Mouse (Mus musculus): ENCODE measurements around the gene Pabpn1. TPM values are rescaled to one million over a fixed set of nuclear protein-coding genes. Genes with fewer than 3 reads are reported as not detected.
A peak's percentile ranks its signal among the peaks of the same experiment; 100 is the strongest.

Pabpn1 gene
- polyA plus RNA-seq, 1 experiment from 2014 or later = 139 TPM

DNA sequence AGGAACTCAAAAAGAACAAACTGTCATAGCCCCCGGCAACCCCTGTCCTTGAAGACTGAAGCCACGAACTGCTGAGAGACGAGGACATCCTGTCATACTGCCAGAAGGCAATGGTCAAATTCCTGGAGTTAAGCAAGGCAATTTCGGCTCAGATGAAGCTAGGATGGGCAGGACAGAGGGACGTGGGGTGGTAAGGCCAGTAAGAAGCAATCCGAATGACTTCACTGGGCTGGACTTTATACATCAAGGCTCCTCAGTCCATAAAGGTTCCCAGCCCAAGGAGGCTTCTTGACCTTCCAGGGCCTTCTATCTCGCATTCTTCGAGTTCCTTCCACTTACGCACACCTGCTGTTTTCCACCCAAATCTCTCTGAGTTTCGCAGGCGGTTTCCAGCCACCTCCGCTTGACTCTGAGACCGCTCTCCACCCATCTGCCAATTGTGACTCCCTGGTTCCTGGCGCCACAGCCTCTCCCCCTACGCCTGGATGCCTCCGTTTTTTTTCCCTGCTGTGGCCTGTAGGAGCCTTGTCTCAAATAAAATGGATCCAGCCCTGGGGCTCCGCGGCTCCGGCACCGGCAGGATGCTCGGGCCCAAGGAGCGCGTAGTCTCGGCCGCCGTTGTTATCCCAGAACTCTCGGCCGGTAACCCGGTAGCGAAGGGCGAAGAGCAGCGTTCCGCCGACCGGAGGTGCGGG is 16.3 kb upstream of the Pabpn1 start:
- peaks cover 22% of the 10 kb centered on the region for H3K27me3 ChIP-seq (ENCODE audit: insufficient read depth, low read length)
- H3K9ac ChIP-seq = peak overlapping the region; percentile 72
- peak; percentile 43; the same call in 1 of the 2 replicates for ATAC-seq (ENCODE audit: insufficient read depth)
- TF ChIP-seq CTCF (IDR thresholded peaks at IDR 0.05; ENCODE audit: low read depth) = no peak
- H3K9me3 ChIP-seq (ENCODE audit: low read depth, low read length) = no peaks in the 10 kb centered on the region
- H3K27ac ChIP-seq (ENCODE audit: low read depth) = peak overlapping the region; percentile 55; the same call in 1 of the 2 replicates
- under 1% methylated on average over 36 of the region's 36 CpGs for WGBS
- H3K4me2 ChIP-seq = peak overlapping the region; percentile 99
- H3K4me1 ChIP-seq (ENCODE audit: insufficient read depth) = peaks cover 6% of the 10 kb centered on the region; the same call in 1 of the 2 replicates
- DNase-seq = peak; percentile 52
- no peaks in the 10 kb centered on the region for H3K36me3 ChIP-seq (ENCODE audit: insufficient read depth)
- H3K4me3 ChIP-seq (ENCODE audit: low read depth, low read length) = peak overlapping the region; percentile 71

- TF ChIP-seq CTCF (IDR thresholded peaks at IDR 0.05; ENCODE audit: low read depth) = no peak
- 1% methylated on average over 63 of the region's 72 CpGs for WGBS
- peaks cover 6% of the 10 kb centered on the region; the same call in 1 of the 2 replicates for H3K4me1 ChIP-seq (ENCODE audit: insufficient read depth)
Measured at GRCm38 (mm10) chr14:54876539-54877047, 15.7 kb upstream of the Pabpn1 start.

GRCm38 (mm10) chr14:54877048-54877715 is 15.1 kb upstream of the Pabpn1 start, which contains the start of gene Ppp1r3e:
Gene Ppp1r3e, minus strand, starts transcription at chr14:54877550.
- peak; percentile 70 for DNase-seq

More at GRCm38 (mm10) chr14:54876539-54877047, 15.7 kb upstream of the Pabpn1 start:
- peak overlapping the region; percentile 72 for H3K9ac ChIP-seq
- ATAC-seq (ENCODE audit: insufficient read depth) = peak; percentile 90
- H3K9me3 ChIP-seq (ENCODE audit: low read depth, low read length) = no peaks in the 10 kb centered on the region
- peak overlapping the region; percentile 99 for H3K4me2 ChIP-seq
- H3K36me3 ChIP-seq (ENCODE audit: insufficient read depth) = no peaks in the 10 kb centered on the region
- peak overlapping the region; percentile 55 for H3K27ac ChIP-seq (ENCODE audit: low read depth)
- peaks cover 22% of the 10 kb centered on the region for H3K27me3 ChIP-seq (ENCODE audit: insufficient read depth, low read length)
- peak; percentile 93 for DNase-seq
- peak overlapping the region; percentile 71 for H3K4me3 ChIP-seq (ENCODE audit: low read depth, low read length)

DNA sequence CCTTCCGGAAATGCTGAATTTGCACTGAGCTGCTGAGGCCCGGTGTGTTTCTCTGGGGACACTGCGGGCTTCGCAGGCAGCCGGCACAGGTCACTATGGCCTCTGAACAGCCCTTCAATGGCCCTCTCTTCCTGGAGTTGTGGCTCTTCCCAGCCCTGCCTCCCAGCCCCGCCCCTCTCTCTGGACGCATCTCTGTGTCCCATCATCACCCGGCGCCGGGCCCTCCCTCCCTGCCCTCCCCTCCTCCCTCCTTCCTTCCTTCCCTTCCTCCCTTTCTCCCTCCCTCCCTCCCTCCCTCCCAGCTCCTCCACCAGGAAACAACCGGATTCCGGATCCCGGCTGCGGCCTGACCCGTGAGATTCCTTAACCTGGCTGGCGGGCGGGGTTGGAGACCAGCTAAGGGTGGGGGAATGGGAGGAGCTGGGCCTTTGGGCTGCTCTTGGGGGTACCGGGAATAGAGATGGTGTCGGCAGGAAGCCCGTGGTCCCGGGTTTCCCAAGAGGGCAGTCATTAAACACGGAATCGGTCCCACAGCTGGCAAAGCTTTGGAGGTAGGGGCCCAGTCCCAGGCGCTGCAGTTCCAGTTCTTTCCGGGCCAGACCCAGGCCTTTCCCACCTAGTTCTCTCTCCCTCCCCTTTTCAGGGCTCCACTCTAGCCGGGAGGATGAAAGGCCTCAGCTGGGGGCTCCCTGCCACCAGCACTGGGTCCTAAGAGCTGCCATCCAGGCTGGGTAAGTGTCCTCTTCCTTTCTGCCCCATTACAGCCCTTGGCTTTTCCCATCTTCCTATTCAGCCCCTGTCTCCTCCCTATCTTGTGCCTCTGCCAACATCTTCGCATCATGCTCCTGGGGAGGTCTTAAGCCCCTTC is 8.9 kb upstream of the Pabpn1 start, which contains the start of the genes Bcl2l2 and Gm20521:
Gene Bcl2l2 (plus strand): TSS at position 224 of the 868 bp plus-strand sequence.
Gene Gm20521 (plus strand): TSS at position 288 of the 868 bp plus-strand sequence.
- H3K27me3 ChIP-seq (ENCODE audit: insufficient read depth, low read length) = peaks cover 3% of the 10 kb centered on the region; the same call in 1 of the 2 replicates
- H3K4me1 ChIP-seq (ENCODE audit: insufficient read depth) = peaks cover 13% of the 10 kb centered on the region; the same call in 1 of the 2 replicates
- H3K27ac ChIP-seq (ENCODE audit: low read depth) = peak within 1 kb of the TSS; percentile 97
- H3K36me3 ChIP-seq (ENCODE audit: insufficient read depth) = peaks cover 9% of the 10 kb centered on the region; the same call in 1 of the 2 replicates
- DNase-seq (peak; percentile 82), ATAC-seq (ENCODE audit: insufficient read depth) (peak; percentile 92)
- WGBS = 1% methylated on average over 25 of the region's 27 CpGs
- peak within 1 kb of the TSS; percentile 82 for H3K4me2 ChIP-seq
- no peaks in the 10 kb centered on the region for H3K9me3 ChIP-seq (ENCODE audit: low read depth, low read length)
- H3K9ac ChIP-seq = peak within 1 kb of the TSS; percentile 81
- H3K4me3 ChIP-seq (ENCODE audit: low read depth, low read length) = peak within 1 kb of the TSS; percentile 67
- TF ChIP-seq CTCF (IDR thresholded peaks at IDR 0.05; ENCODE audit: low read depth) = no peak

More at GRCm38 (mm10) chr14:54877048-54877715, 15.1 kb upstream of the Pabpn1 start, which contains the start of gene Ppp1r3e:
- peaks cover 6% of the 10 kb centered on the region; the same call in 1 of the 2 replicates for H3K4me1 ChIP-seq (ENCODE audit: insufficient read depth)
- H3K4me2 ChIP-seq = peak within 1 kb of the TSS; percentile 99
- H3K9me3 ChIP-seq (ENCODE audit: low read depth, low read length) = no peaks in the 10 kb centered on the region
- no peak for TF ChIP-seq CTCF (IDR thresholded peaks at IDR 0.05; ENCODE audit: low read depth)
- ATAC-seq (ENCODE audit: insufficient read depth) = peak; percentile 80
- peak within 1 kb of the TSS; percentile 55 for H3K27ac ChIP-seq (ENCODE audit: low read depth)
- under 1% methylated on average over 52 of the region's 61 CpGs for WGBS
- no peaks in the 10 kb centered on the region for H3K36me3 ChIP-seq (ENCODE audit: insufficient read depth)
- H3K27me3 ChIP-seq (ENCODE audit: insufficient read depth, low read length) = peaks cover 22% of the 10 kb centered on the region
- peak within 1 kb of the TSS; percentile 72 for H3K9ac ChIP-seq
- H3K4me3 ChIP-seq (ENCODE audit: low read depth, low read length) = peak within 1 kb of the TSS; percentile 71

DNA sequence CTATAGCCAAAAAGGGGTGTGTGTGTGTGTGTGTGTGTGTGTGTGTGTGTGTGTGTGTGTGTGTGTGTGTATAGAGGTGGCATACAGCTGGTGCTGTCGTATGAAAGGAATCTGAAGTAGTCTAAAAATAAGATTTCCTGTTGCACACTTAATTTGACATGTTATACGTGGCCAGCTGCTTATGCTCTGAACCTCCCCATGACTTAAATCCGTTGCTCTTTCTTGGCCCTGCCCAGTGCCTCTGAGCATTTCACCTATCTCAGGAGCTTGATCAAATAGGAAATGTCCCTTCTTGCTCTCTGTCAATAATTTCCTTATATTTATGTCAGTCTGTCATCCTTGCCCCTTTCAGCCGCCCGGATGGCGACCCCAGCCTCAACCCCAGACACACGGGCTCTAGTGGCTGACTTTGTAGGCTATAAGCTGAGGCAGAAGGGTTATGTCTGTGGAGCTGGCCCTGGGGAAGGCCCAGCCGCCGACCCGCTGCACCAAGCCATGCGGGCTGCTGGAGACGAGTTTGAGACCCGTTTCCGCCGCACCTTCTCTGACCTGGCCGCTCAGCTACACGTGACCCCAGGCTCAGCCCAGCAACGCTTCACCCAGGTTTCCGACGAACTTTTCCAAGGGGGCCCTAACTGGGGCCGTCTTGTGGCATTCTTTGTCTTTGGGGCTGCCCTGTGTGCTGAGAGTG is 8.1 kb upstream of the Pabpn1 start:
- WGBS = 12% methylated on average over 21 of the region's 21 CpGs
- Histone ChIP-seq H3K4me1 (ENCODE audit: insufficient read depth) (peaks cover 13% of the 10 kb centered on the region; the same call in 1 of the 2 replicates), H3K36me3 (ENCODE audit: insufficient read depth) (peaks cover 9% of the 10 kb centered on the region; the same call in 1 of the 2 replicates), H3K9me3 (ENCODE audit: low read depth, low read length) (no peaks in the 10 kb centered on the region), H3K4me3 (ENCODE audit: low read depth, low read length) (peak overlapping the region; percentile 67), H3K27me3 (ENCODE audit: insufficient read depth, low read length) (no peaks in the 10 kb centered on the region), H3K9ac (peak overlapping the region; percentile 81), H3K27ac (ENCODE audit: low read depth) (peak overlapping the region; percentile 97), H3K4me2 (peak overlapping the region; percentile 82)
- DNase-seq (peak; percentile 64), ATAC-seq (ENCODE audit: insufficient read depth) (peak; percentile 28)
- no peak for TF ChIP-seq CTCF (IDR thresholded peaks at IDR 0.05; ENCODE audit: low read depth)
